Mouse (Mus musculus): Measurements from ENCODE around the gene St6galnac5.

The St6galnac5 gene

DNA sequence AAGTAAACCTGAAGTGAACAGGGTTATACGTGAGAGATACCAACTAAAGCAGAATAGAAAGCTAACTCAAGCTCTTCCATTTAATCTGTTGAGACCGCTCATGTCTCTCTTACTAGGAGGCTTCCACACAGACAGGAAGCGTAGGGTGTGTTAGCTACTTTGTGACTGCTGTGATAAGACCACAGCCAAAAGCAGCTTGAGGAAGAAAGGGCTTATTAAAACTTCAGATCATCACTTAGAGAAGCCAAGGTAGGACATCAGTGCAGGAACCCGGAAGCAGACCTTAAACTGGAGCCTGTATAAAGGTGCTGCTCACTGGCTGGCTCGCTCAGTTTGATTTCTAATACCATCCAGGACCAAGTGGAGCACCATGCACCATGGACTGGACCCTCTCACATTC is 31.7 kb downstream of the St6galnac5 start:
- no peak for DNase-seq (ENCODE audit: inconsistent ontology term)

- no peak for DNase-seq (ENCODE audit: inconsistent ontology term)
Observed at GRCm38 (mm10) chr3:152949233-152949777, 32.7 kb downstream of the St6galnac5 start.

GRCm38 (mm10) chr3:152948556-152948955 is 33.5 kb downstream of the St6galnac5 start:
- DNase-seq (ENCODE audit: inconsistent ontology term): no peak

GRCm38 (mm10) chr3:152947031-152947640 is 34.9 kb downstream of the St6galnac5 start:
- no peak for DNase-seq (ENCODE audit: inconsistent ontology term)

DNA sequence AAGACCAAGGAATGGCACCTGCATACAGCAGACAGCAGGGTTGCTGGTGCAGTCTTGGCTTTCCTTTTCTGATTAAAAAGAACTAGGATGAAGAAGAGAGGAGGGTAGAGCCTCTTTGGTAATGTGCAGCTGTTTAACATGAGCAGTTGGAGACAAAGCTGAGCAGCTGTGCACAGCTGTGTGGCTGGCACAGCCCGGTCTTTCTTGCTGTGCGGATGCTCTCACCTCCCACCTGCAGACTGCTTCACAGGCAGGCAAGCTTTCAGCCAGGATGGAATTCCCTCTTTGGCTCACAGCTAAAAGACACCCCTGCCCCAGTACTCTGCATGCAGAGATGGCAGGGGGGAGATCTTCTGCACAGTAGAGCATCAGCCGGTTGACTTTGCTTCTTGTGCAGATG is 37.3 kb downstream of the St6galnac5 start:
- no peak for DNase-seq (ENCODE audit: inconsistent ontology term)

- DNase-seq (ENCODE audit: inconsistent ontology term): no peak
Observed at GRCm38 (mm10) chr3:152942985-152943384, 39.1 kb downstream of the St6galnac5 start.

GRCm38 (mm10) chr3:152941671-152942070 is 40.4 kb downstream of the St6galnac5 start:
- no peak for DNase-seq (ENCODE audit: inconsistent ontology term)

- no peak for DNase-seq (ENCODE audit: inconsistent ontology term)
Observed at GRCm38 (mm10) chr3:152936313-152936712, 45.7 kb downstream of the St6galnac5 start.

GRCm38 (mm10) chr3:152933737-152934136 is 48.3 kb downstream of the St6galnac5 start:
- no peak for DNase-seq (ENCODE audit: inconsistent ontology term)

GRCm38 (mm10) chr3:152932544-152932943 is 49.5 kb downstream of the St6galnac5 start:
- DNase-seq (ENCODE audit: inconsistent ontology term): no peak

DNA sequence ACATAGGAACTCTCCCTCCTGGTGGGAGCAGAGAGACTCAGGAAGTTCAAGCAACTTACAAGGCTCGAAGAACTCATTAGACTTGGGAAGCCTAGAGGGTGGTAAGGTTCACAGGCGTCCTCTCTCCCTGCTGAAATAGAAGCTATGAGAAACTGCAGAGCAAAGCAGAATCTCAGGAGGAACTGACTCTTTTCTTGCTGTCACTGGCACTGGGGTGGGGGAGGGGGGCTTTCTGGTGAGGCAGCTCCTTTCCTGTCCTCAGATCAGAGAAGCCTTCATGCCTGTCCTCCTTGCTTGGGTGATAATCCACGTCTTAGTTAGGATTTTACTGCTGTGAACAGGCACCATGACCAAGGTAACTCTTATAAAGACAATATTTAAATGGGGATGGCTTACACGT is 50.0 kb downstream of the St6galnac5 start:
- DNase-seq (ENCODE audit: inconsistent ontology term): no peak

DNA sequence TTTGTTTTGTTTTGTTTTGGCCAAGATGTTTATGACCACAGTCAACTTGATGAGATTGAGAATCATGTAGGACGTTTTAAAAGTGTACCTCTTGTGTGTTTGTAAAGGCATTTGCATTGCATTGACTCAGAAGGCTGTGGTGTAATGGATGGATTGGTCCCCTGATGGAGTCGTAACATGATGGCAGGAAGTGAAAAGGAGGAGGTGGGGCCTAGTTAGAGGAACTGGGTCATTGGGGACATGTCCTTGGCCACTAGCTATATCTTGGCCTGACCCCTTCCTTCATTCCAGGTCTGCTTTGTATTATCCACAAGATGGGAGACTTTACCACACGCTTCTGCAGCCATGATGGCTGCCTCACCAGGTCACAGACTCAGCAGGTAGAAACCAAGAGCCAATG is 50.7 kb downstream of the St6galnac5 start:
- no peak for DNase-seq (ENCODE audit: inconsistent ontology term)

GRCm38 (mm10) chr3:152929788-152930281 is 52.2 kb downstream of the St6galnac5 start:
- no peak for DNase-seq (ENCODE audit: inconsistent ontology term)

DNA sequence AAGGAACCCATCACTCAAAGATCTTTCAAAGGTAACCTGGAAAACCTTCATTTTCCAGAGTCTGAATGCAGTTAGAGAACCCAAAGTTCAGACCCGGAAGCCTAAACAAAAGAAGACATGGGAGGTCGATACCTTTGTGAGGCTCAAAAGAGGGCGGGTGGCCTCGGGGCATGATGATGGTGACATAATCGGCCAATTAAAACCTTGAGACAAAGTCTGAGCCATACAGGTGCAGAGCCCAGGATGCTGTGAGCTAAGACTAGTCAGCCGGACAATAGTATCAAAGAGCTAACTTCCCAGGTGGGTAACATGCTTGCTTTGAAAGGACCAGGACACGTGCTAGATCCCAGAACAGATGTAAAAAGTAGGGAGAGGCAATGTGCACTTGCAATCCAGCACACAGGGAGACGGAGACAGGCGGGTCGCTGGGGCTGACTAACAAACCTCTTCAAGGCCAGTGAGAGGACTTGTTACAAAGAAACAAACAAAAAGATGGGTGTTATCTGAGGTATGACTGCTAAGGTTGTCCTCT is 52.7 kb downstream of the St6galnac5 start:
- DNase-seq (ENCODE audit: inconsistent ontology term): no peak

- no peak for DNase-seq (ENCODE audit: inconsistent ontology term)
Observed at GRCm38 (mm10) chr3:152928287-152928975, 53.6 kb downstream of the St6galnac5 start.

GRCm38 (mm10) chr3:152926166-152926565 is 55.9 kb downstream of the St6galnac5 start:
- no peak for DNase-seq (ENCODE audit: inconsistent ontology term)

- no peak for DNase-seq (ENCODE audit: inconsistent ontology term)
Observed at GRCm38 (mm10) chr3:152925364-152925763, 56.7 kb downstream of the St6galnac5 start.

DNA sequence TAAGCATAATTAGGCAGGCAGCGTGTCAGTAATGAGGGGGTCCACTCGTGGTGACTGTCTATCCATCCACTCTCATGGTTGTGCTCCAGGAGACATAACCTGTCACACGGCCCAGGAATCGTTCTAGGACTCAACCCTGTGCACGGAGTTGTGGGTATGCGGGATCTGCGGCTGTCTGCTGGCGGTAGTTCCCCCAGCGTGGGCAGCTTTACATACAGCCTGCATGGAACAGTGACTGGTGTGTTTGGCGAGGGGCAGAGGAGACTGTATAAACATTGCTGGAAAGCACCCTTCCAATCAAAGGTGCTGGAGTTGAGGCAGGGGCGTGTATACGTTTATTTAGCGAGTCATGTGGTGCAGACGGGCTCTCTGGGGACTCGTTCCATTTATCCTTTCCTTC is 58.5 kb downstream of the St6galnac5 start:
- no peak for DNase-seq (ENCODE audit: inconsistent ontology term)

- no peak for DNase-seq (ENCODE audit: inconsistent ontology term)
Observed at GRCm38 (mm10) chr3:152920365-152920764, 61.7 kb downstream of the St6galnac5 start.

- DNase-seq (ENCODE audit: inconsistent ontology term): no peak
Observed at GRCm38 (mm10) chr3:152919101-152919500, 62.9 kb downstream of the St6galnac5 start.

- DNase-seq (ENCODE audit: inconsistent ontology term): no peak
Observed at GRCm38 (mm10) chr3:152917579-152917978, 64.5 kb downstream of the St6galnac5 start.

DNA sequence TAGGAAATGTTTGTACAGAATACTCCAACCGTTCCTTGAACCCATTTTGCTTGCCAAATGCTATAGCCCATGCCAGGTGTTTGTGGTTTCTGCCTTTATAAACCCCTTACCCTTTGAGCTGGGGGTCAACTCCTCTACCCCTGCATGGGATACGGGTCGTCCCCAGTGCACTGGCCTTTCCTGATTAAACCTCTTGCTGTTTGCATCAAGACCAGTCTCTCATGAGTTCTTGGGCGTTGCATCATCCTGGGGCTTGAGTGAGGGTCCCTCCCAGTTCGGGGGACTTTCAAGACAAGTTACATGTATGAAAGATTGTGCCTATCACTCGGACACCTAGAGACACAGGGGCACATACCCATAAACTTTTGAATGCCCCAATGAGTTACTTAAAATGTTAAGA is 67.7 kb downstream of the St6galnac5 start:
- no peak for DNase-seq (ENCODE audit: inconsistent ontology term)

- no peak for DNase-seq (ENCODE audit: inconsistent ontology term)
Observed at GRCm38 (mm10) chr3:152913625-152914024, 68.4 kb downstream of the St6galnac5 start.
